Mouse (Mus musculus): Measurements from ENCODE around the gene Arid4b.

Gene Arid4b

GRCm38 (mm10) chr13:14062209-14063012 is 621 bp upstream of the Arid4b start:
- peak; percentile 56 for DNase-seq (ENCODE audit: low read depth, low spot score)

- no peak for DNase-seq (ENCODE audit: low read depth, low spot score)
Observed at GRCm38 (mm10) chr13:14063942-14064271, 875 bp downstream of the Arid4b start.

- DNase-seq (ENCODE audit: low read depth, low spot score): peak; percentile 78
Observed at GRCm38 (mm10) chr13:14064341-14065027, 1.5 kb downstream of the Arid4b start.

- no peak for DNase-seq (ENCODE audit: low read depth, low spot score)
Observed at GRCm38 (mm10) chr13:14065028-14065380, 2.0 kb downstream of the Arid4b start.

- no peak for DNase-seq (ENCODE audit: low read depth, low spot score)
Observed at GRCm38 (mm10) chr13:14065701-14066100, 2.7 kb downstream of the Arid4b start.

GRCm38 (mm10) chr13:14068035-14068434 is 5.0 kb downstream of the Arid4b start:
- DNase-seq (ENCODE audit: low read depth, low spot score): no peak

GRCm38 (mm10) chr13:14069291-14069690 is 6.3 kb downstream of the Arid4b start:
- DNase-seq (ENCODE audit: low read depth, low spot score): no peak

GRCm38 (mm10) chr13:14074371-14074770 is 11.3 kb downstream of the Arid4b start:
- no peak for DNase-seq (ENCODE audit: low read depth, low spot score)

GRCm38 (mm10) chr13:14075326-14075725 is 12.3 kb downstream of the Arid4b start:
- no peak for DNase-seq (ENCODE audit: low read depth, low spot score)

GRCm38 (mm10) chr13:14088669-14089068 is 25.6 kb downstream of the Arid4b start:
- no peak for DNase-seq (ENCODE audit: low read depth, low spot score)

- no peak for DNase-seq (ENCODE audit: low read depth, low spot score)
Observed at GRCm38 (mm10) chr13:14103026-14103425, 40.0 kb downstream of the Arid4b start.

- DNase-seq (ENCODE audit: low read depth, low spot score): no peak
Observed at GRCm38 (mm10) chr13:14110154-14110873, 47.3 kb downstream of the Arid4b start.

- no peak for DNase-seq (ENCODE audit: low read depth, low spot score)
Observed at GRCm38 (mm10) chr13:14111146-14111545, 48.1 kb downstream of the Arid4b start.

- DNase-seq (ENCODE audit: low read depth, low spot score): no peak
Observed at GRCm38 (mm10) chr13:14113746-14114528, 50.9 kb downstream of the Arid4b start.

- no peak for DNase-seq (ENCODE audit: low read depth, low spot score)
Observed at GRCm38 (mm10) chr13:14115805-14116204, 52.8 kb downstream of the Arid4b start.

- no peak for DNase-seq (ENCODE audit: low read depth, low spot score)
Observed at GRCm38 (mm10) chr13:14131651-14132050, 68.6 kb downstream of the Arid4b start.

- no peak for DNase-seq (ENCODE audit: low read depth, low spot score)
Observed at GRCm38 (mm10) chr13:14142294-14142966, 79.4 kb downstream of the Arid4b start.

GRCm38 (mm10) chr13:14177989-14178388 is 115.0 kb downstream of the Arid4b start:
- DNase-seq (ENCODE audit: low read depth, low spot score): peak; percentile 30

- DNase-seq (ENCODE audit: low read depth, low spot score): no peak
Observed at GRCm38 (mm10) chr13:14179669-14180068, 116.6 kb downstream of the Arid4b start.

- DNase-seq (ENCODE audit: low read depth, low spot score): no peak
Observed at GRCm38 (mm10) chr13:14245946-14246345, 182.9 kb downstream of the Arid4b start.

All from CD4-positive, CD25-positive, alpha-beta regulatory T cell, adult 2 months (primary cell).